8 mouse cellular contexts compared by ENCODE assay signal in the genomic region with DNA sequence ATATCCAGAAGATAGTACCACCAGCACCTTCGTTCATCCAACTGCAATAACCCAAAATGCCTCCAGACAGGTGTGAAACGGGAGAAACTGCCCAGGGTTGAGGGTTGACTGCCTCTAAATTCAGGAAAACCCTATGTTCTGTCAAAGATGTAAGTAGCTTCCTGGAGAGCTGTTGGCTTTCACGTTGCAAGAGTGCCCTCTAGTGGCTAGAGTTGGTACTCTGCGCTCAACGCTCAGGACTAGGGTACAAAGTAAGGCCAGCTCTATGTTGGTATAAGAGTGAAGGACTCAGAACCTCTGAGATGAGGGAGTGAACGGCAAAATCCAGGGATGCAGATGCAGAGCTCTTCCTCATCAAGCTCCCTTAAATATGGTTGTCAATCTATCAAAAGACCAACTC. TPM values are rescaled to one million over a fixed set of nuclear protein-coding genes. Genes with fewer than 3 reads are reported as not detected.
DNase-seq lines count a peak whose midpoint lies in the region; ATAC-seq lines count a peak whose summit lies in the region.

No protein-coding gene starts in this region.

- H3K36me3 ChIP-seq in midbrain, embryonic 14.5 days (ENCODE audit: control insufficient read depth, insufficient read depth, low read length): no peaks in the 10 kb centered on the region
- no peaks in the 10 kb centered on the region for H3K36me3 ChIP-seq in midbrain, embryonic 16.5 days (ENCODE audit: control insufficient read depth, insufficient read depth, low read length)
- H3K36me3 ChIP-seq in limb, embryonic 13.5 days: no peaks in the 10 kb centered on the region

- H3K4me3 ChIP-seq in midbrain, embryonic 14.5 days (replicated peaks; ENCODE audit: low read depth, low read length): no peak overlapping the region
- no peak overlapping the region for H3K4me3 ChIP-seq in midbrain, embryonic 16.5 days (ENCODE audit: low read depth, low read length)
- H3K4me3 ChIP-seq in limb, embryonic 13.5 days: no peak overlapping the region

- H3K9me3 ChIP-seq in midbrain, embryonic 14.5 days (ENCODE audit: control insufficient read depth, low read length): no peaks in the 10 kb centered on the region
- H3K9me3 ChIP-seq in midbrain, embryonic 16.5 days (replicated peaks; ENCODE audit: control insufficient read depth, low read length, poor library complexity, severe bottlenecking): no peaks in the 10 kb centered on the region
- no peaks in the 10 kb centered on the region for H3K9me3 ChIP-seq in limb, embryonic 13.5 days

- no peak overlapping the region for H3K9ac ChIP-seq in midbrain, embryonic 14.5 days (replicated peaks; ENCODE audit: low read length)
- no peak overlapping the region for H3K9ac ChIP-seq in midbrain, embryonic 16.5 days (ENCODE audit: low read depth, low read length)
- no peak overlapping the region for H3K9ac ChIP-seq in limb, embryonic 13.5 days

- ATAC-seq in midbrain, embryonic 14.5 days (ENCODE audit: low FRiP score, low TSS enrichment): no peak
- ATAC-seq in midbrain, embryonic 16.5 days: no peak
- ATAC-seq in cerebellum, adult (ENCODE audit: insufficient number of reproducible peaks, low FRiP score, low TSS enrichment): peak; percentile 39; the same call in 1 of the 2 replicates
- peak; percentile 29; the same call in 1 of the 2 replicates for ATAC-seq in limb, embryonic 13.5 days (ENCODE audit: low FRiP score, low read depth)

- no peak overlapping the region for H3K27ac ChIP-seq in midbrain, embryonic 14.5 days (replicated peaks; ENCODE audit: low read depth, low read length)
- no peak overlapping the region for H3K27ac ChIP-seq in midbrain, embryonic 16.5 days (ENCODE audit: low read length)
- no peak overlapping the region for H3K27ac ChIP-seq in limb, embryonic 13.5 days

- DNase-seq in midbrain, embryonic 14.5 days: peak; percentile 94
- DNase-seq in frontal cortex, postnatal 25 days (ENCODE audit: low spot score in 2 of 2): peak; percentile 92 to 98
- DNase-seq in kidney, adult 8-10 months: peak; percentile 67 to 92
- peak; percentile 78 for DNase-seq in ovary, postnatal 36 days (ENCODE audit: low spot score)
- peak; percentile 87 for DNase-seq in thymus, postnatal 25 days

- no peaks in the 10 kb centered on the region for H3K27me3 ChIP-seq in midbrain, embryonic 14.5 days (ENCODE audit: control insufficient read depth, insufficient read depth, low read length)
- no peaks in the 10 kb centered on the region for H3K27me3 ChIP-seq in midbrain, embryonic 16.5 days (ENCODE audit: control insufficient read depth, insufficient read depth, low read depth, low read length)
- H3K27me3 ChIP-seq in limb, embryonic 13.5 days: no peaks in the 10 kb centered on the region

- H3K4me1 ChIP-seq in midbrain, embryonic 14.5 days (ENCODE audit: control insufficient read depth, insufficient read depth, low read length): no peaks in the 10 kb centered on the region; the same call in 1 of the 2 replicates
- H3K4me1 ChIP-seq in midbrain, embryonic 16.5 days (ENCODE audit: control insufficient read depth, insufficient read depth, low read length): peaks cover 6% of the 10 kb centered on the region; the same call in 1 of the 2 replicates
- 0 out of 2 replicates have a peak, but pooled peaks cover 5% of the 10 kb centered on the region for H3K4me1 ChIP-seq in limb, embryonic 13.5 days

- no peak overlapping the region for H3K4me2 ChIP-seq in midbrain, embryonic 14.5 days (ENCODE audit: low read length)
- H3K4me2 ChIP-seq in midbrain, embryonic 16.5 days (ENCODE audit: low read length): no peak overlapping the region
- H3K4me2 ChIP-seq in limb, embryonic 13.5 days (replicated peaks): no peak overlapping the region

- 5% methylated on average over 6 of the region's 6 CpGs for WGBS in midbrain, embryonic 14.5 days
- WGBS in midbrain, embryonic 16.5 days: 4% methylated on average over 6 of the region's 6 CpGs
- WGBS in limb, embryonic 13.5 days: 2% methylated on average over 6 of the region's 6 CpGs

RNA-seq across cellular contexts. Expression of a gene that starts 37.2 kb away (rescaled TPM):
- polyA plus RNA-seq in midbrain, embryonic 14.5 days (2014; fragmentation: Nextera tagmentation; extraction: Ambion mirVana): 7.0 and 8.3 TPM in 2 replicates
- polyA plus RNA-seq in midbrain, embryonic 16.5 days (2015; fragmentation: Nextera tagmentation; extraction: Ambion mirVana): 9.7 and 11.4 TPM in 2 replicates
- 18.2 and 21.1 TPM in 2 replicates for polyA plus RNA-seq in limb, embryonic 13.5 days (2015; fragmentation: Nextera tagmentation; extraction: Ambion mirVana)

RNA-seq across cellular contexts. Expression of a gene that starts 55.0 kb away (rescaled TPM):
- 22.8 and 30.6 TPM in 2 replicates for polyA plus RNA-seq in midbrain, embryonic 14.5 days (2014; fragmentation: Nextera tagmentation; extraction: Ambion mirVana)
- polyA plus RNA-seq in midbrain, embryonic 16.5 days (2015; fragmentation: Nextera tagmentation; extraction: Ambion mirVana): 26.2 and 26.5 TPM in 2 replicates
- polyA plus RNA-seq in limb, embryonic 13.5 days (2015; fragmentation: Nextera tagmentation; extraction: Ambion mirVana): 16.0 and 18.8 TPM in 2 replicates

Comparison
In these comparisons a context has a peak if more than half of its experiments do, and no peak if none do; other contexts are left out.
1. ATAC-seq: peak in cerebellum, adult (single experiment) and limb, embryonic 13.5 days (single experiment); none in midbrain, embryonic 14.5 days (single experiment) and midbrain, embryonic 16.5 days (single experiment).
2. Peak in every context shown above with its lines, with median percentiles within 50 percentile points of each other: DNase-seq.